Mouse (Mus musculus): Measurements from ENCODE around the gene Kremen2. TPM values are rescaled to one million over a fixed set of nuclear protein-coding genes. Genes with fewer than 3 reads are reported as not detected.
A peak's percentile ranks its signal among the peaks of the same experiment; 100 is the strongest.

Gene Kremen2
- polyA plus RNA-seq, 1 experiment from 2014 or later = 1.0 TPM

DNA sequence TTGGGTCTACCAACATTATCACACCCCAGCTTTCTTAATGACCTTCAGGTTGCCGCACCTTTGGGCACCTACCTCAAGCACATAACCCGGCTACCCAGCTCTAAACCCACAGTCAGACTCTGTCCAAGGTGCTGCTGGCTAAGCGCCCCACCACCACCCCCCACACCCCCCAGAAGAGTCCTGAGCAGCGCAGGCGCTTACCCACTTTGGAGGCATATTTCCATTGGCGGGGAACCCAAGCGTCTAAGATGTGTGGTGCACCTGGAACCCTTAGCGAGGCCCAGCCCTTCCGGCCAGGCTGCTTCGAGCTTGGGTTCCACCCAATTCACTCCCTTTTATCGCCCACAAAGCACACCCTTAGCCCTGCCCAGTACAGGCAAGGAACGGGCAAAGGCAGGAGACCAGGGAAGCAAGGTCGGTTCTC is 5.0 kb downstream of the Kremen2 start, which contains the start of gene Paqr4:
Gene Paqr4 (minus strand): TSS at position 270 of the 424 bp plus-strand sequence.
- peak within 1 kb of the TSS; percentile 80 for H3K9ac ChIP-seq (replicated peaks; ENCODE audit: low read depth, low read length)
- H3K4me3 ChIP-seq (replicated peaks; ENCODE audit: low read length) = peak within 1 kb of the TSS; percentile 82
- peak within 1 kb of the TSS; percentile 96 for H3K4me2 ChIP-seq (ENCODE audit: low read length)
- peaks cover 47% of the 10 kb centered on the region for H3K27me3 ChIP-seq (replicated peaks; ENCODE audit: control insufficient read depth, insufficient read depth, low read length)
- 10% methylated on average over 13 of the region's 13 CpGs for WGBS
- peaks cover 6% of the 10 kb centered on the region; the same call in 1 of the 2 replicates for H3K36me3 ChIP-seq (ENCODE audit: control insufficient read depth, insufficient read depth)
- peaks cover 40% of the 10 kb centered on the region for H3K4me1 ChIP-seq (replicated peaks; ENCODE audit: control insufficient read depth, insufficient read depth, low read length)
- H3K27ac ChIP-seq (ENCODE audit: low read length) = peak within 1 kb of the TSS; percentile 48
- H3K9me3 ChIP-seq (ENCODE audit: control insufficient read depth, low read length) = no peaks in the 10 kb centered on the region
- ATAC-seq = peak; percentile 11

DNA sequence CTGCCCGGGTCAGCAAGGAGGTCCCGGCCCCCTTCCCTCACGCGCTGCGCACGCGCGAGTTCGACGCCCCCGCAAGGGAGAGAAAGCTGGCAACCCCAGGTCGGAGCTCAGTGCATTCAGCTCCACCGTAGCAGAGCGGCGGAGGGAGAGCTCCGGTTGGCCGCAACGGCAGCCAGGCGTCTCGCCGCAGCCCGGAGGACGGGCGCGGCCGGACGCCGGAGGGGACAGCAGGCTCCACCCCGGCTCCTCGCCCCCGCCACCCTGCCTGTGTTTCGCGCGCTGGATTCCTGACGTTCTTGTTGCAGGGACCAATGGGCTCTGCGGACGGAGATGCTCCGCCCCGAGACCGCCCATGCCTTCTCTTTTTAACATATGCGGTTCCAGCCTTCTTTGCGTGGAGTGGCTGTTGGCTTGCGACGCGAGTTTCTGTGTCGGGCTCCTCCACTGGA is 5.5 kb downstream of the Kremen2 start:
- peaks cover 37% of the 10 kb centered on the region for H3K4me1 ChIP-seq (replicated peaks; ENCODE audit: control insufficient read depth, insufficient read depth, low read length)
- H3K4me2 ChIP-seq (ENCODE audit: low read length) = peak overlapping the region; percentile 96
- H3K27ac ChIP-seq (ENCODE audit: low read length) = peak overlapping the region; percentile 48
- H3K4me3 ChIP-seq (replicated peaks; ENCODE audit: low read length) = peak overlapping the region; percentile 82
- H3K9me3 ChIP-seq (ENCODE audit: control insufficient read depth, low read length) = no peaks in the 10 kb centered on the region
- peak; percentile 93 for ATAC-seq
- peaks cover 6% of the 10 kb centered on the region; the same call in 1 of the 2 replicates for H3K36me3 ChIP-seq (ENCODE audit: control insufficient read depth, insufficient read depth)
- WGBS = 0% methylated on average over 46 of the region's 46 CpGs
- H3K27me3 ChIP-seq (replicated peaks; ENCODE audit: control insufficient read depth, insufficient read depth, low read length) = peaks cover 45% of the 10 kb centered on the region
- peak overlapping the region; percentile 80 for H3K9ac ChIP-seq (replicated peaks; ENCODE audit: low read depth, low read length)

DNA sequence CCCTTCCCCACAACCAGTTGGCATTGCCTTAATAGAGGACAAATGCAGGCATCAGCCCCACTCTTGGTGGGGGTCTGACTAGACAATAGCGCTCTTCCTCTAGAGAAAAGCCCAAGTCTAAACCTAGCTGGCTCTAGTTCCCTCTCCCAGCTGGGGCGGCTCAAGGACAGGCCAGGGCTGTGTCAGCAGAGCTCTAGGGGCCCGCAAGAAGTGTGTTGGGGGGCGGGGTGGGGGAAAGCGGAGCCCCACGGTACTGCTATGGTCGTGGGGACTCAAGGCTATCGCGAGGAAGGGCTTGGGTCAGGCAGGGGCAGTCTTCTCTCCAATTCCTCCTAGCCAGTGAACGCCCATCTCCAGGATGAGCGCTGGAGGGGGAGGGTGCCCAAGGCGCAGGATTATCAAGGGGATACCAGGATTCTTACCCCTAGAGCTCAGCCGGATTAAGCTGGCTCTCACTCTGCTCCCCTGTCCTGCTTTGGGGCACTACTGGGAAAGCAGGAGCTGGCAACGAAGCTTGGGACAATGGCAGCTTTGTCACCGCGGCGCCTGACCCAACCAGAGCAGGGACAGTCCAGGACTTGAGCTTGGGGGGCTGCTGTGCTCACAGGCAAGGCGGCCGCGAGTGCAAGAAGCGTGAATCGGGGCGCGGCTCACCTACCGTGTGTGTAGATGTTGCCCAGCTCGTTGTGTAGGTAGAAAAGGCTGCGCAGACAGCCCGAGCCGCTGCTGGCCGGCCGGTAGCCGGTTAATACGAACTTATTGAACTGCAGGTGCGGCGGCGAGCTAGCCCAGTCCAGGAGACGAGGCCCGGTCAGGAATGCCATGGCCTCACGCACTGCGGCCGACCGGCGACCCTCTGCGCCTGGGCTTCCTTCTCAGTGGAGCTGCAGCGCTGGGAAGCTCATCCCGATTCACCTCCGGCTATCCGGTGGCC is 6.2 kb downstream of the Kremen2 start:
- Histone ChIP-seq H3K4me1 (replicated peaks; ENCODE audit: control insufficient read depth, insufficient read depth, low read length) (peaks cover 33% of the 10 kb centered on the region), H3K36me3 (ENCODE audit: control insufficient read depth, insufficient read depth) (peaks cover 6% of the 10 kb centered on the region; the same call in 1 of the 2 replicates), H3K27me3 (replicated peaks; ENCODE audit: control insufficient read depth, insufficient read depth, low read length) (peaks cover 38% of the 10 kb centered on the region), H3K9ac (replicated peaks; ENCODE audit: low read depth, low read length) (peak overlapping the region; percentile 80), H3K27ac (ENCODE audit: low read length) (peak overlapping the region; percentile 48), H3K4me2 (ENCODE audit: low read length) (peak overlapping the region; percentile 96), H3K4me3 (replicated peaks; ENCODE audit: low read length) (peak overlapping the region; percentile 82), H3K9me3 (ENCODE audit: control insufficient read depth, low read length) (no peaks in the 10 kb centered on the region)
- ATAC-seq = peak; percentile 32
- under 1% methylated on average over 48 of the region's 48 CpGs for WGBS

DNA sequence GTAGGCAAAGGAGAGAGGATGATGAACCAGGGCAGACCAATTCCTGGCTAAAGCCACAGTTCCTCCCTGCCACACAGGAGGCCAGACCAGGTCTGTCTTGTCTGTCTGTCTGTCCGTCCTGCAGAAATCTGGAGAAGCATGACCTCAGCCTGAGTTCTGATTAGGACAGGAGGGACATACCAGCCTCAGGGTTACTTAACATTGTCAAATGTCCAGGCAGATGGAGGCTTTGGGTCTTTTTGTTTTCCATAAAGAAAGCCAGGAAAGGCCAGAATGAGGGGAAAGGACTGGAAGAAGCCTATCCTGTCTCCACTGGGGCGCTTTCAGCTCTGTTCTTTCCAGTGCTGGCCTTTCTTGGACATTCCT is 6.8 kb downstream of the Kremen2 start:
- WGBS = 24% methylated on average over 2 of the region's 2 CpGs
- Histone ChIP-seq H3K9ac (replicated peaks; ENCODE audit: low read depth, low read length) (peak overlapping the region; percentile 80; the same call in 1 of the 2 replicates), H3K36me3 (ENCODE audit: control insufficient read depth, insufficient read depth) (peaks cover 6% of the 10 kb centered on the region; the same call in 1 of the 2 replicates), H3K4me2 (ENCODE audit: low read length) (peak overlapping the region; percentile 96), H3K27me3 (replicated peaks; ENCODE audit: control insufficient read depth, insufficient read depth, low read length) (peaks cover 34% of the 10 kb centered on the region), H3K4me3 (replicated peaks; ENCODE audit: low read length) (peak overlapping the region; percentile 82), H3K9me3 (ENCODE audit: control insufficient read depth, low read length) (no peaks in the 10 kb centered on the region), H3K27ac (ENCODE audit: low read length) (no peak overlapping the region), H3K4me1 (replicated peaks; ENCODE audit: control insufficient read depth, insufficient read depth, low read length) (peaks cover 33% of the 10 kb centered on the region)
- ATAC-seq = no peak

DNA sequence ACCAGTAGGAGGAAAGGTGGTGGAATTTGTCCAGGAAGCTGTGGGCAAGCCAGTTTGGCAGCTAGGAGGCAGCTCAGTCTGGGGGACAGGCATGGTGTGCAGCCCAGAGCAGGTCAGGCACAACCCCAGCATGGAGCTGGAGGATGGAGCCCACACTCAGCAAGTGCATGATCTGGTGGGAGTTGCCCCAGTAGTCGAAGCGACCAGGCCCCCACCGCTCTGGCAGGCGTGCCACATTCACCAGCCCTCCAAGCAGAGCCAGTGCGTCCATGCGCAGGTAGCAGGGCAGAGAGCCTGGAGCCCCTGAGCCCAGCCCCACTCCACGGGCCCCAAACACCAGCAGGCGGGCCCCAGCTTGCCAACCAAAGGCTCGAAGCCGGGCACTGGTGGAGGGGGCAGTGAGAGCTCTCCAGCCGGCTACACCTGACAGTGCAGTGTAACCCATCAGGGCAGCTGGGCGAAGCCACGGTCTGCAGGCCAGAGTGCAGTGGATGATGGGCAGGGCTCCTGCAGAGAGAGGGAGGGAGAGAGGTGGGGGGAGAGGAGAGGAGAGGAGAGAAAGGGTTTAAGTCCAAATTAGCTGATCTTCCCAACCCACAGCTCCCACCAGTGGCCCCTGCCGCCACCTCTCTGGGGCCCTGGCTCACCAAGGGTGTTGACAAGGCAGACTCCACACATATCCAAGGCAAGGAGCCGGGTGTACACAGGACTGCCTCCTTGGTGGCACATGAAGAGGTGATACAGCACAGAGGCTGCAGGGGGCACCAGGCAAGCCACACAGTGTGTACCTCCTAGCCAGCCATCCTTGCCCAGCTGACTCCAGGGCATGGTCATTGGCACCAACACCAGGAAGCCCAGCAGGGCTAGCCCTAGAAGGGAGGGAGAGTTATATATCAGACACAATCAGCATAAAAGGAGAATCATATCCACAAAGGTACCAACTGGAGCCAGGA is 7.9 kb downstream of the Kremen2 start:
- no peak overlapping the region for H3K4me3 ChIP-seq (replicated peaks; ENCODE audit: low read length)
- WGBS = 58% methylated on average over 15 of the region's 15 CpGs

DNA sequence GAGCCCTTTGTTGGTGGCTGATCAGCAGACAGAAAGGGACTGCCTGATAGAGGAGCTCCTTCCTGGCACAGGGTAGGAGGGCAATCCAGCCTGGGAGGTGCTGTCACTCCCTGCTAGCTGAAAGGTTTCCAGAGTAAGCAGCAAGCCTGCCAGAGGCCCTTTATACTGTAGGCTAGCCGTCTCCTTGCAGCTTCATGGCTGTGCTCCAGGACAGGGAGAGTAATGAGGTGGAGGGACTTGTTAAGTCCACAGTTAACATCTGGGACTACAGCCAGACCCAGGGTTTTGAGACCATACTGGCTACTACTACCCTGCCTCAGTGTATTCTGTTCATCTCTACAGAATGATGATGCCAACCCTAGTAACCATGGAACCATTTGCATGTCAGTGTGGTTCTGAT is 11.3 kb downstream of the Kremen2 start:
- H3K27ac ChIP-seq (ENCODE audit: low read length) = no peak overlapping the region
- no peaks in the 10 kb centered on the region for H3K27me3 ChIP-seq (replicated peaks; ENCODE audit: control insufficient read depth, insufficient read depth, low read length)
- H3K9ac ChIP-seq (replicated peaks; ENCODE audit: low read depth, low read length) = no peak overlapping the region
- peaks cover 18% of the 10 kb centered on the region for H3K4me1 ChIP-seq (replicated peaks; ENCODE audit: control insufficient read depth, insufficient read depth, low read length)
- H3K9me3 ChIP-seq (ENCODE audit: control insufficient read depth, low read length) = no peaks in the 10 kb centered on the region
- ATAC-seq = 0 out of 2 replicates have a peak, but pooled peaks have one; percentile 7
- H3K4me2 ChIP-seq (ENCODE audit: low read length) = no peak overlapping the region
- peaks cover 6% of the 10 kb centered on the region; the same call in 1 of the 2 replicates for H3K36me3 ChIP-seq (ENCODE audit: control insufficient read depth, insufficient read depth)
- H3K4me3 ChIP-seq (replicated peaks; ENCODE audit: low read length) = no peak overlapping the region
- 87% methylated on average over 1 of the region's 1 CpGs for WGBS

More for the DNA sequence above, 7.9 kb downstream of the Kremen2 start:
- Histone ChIP-seq H3K4me1 (replicated peaks; ENCODE audit: control insufficient read depth, insufficient read depth, low read length) (peaks cover 33% of the 10 kb centered on the region), H3K9ac (replicated peaks; ENCODE audit: low read depth, low read length) (no peak overlapping the region), H3K36me3 (ENCODE audit: control insufficient read depth, insufficient read depth) (peaks cover 6% of the 10 kb centered on the region; the same call in 1 of the 2 replicates), H3K27me3 (replicated peaks; ENCODE audit: control insufficient read depth, insufficient read depth, low read length) (peaks cover 23% of the 10 kb centered on the region), H3K27ac (ENCODE audit: low read length) (no peak overlapping the region), H3K9me3 (ENCODE audit: control insufficient read depth, low read length) (no peaks in the 10 kb centered on the region), H3K4me2 (ENCODE audit: low read length) (no peak overlapping the region)
- no peak for ATAC-seq

DNA sequence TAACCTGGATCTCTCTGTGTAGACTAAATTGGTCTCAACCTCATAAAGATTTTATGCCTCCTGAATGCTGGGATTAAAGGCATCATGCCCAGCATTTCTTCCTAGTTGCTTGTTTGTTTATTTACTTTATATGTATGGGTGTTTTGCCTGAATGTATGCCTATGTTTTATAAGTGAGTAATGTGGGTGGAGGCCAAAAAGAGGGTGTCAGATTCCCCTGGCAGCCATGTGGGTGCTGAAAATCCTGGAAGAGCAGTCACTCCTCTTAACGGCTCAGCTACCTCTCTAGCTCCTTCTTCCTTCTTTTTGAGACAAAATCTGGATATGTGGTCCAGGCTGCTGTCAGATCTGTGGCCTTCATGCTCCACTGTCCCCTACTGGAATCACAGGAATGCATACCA is 15.2 kb downstream of the Kremen2 start:
- Histone ChIP-seq H3K4me3 (replicated peaks; ENCODE audit: low read length) (no peak overlapping the region), H3K27ac (ENCODE audit: low read length) (no peak overlapping the region), H3K4me2 (ENCODE audit: low read length) (no peak overlapping the region), H3K27me3 (replicated peaks; ENCODE audit: control insufficient read depth, insufficient read depth, low read length) (no peaks in the 10 kb centered on the region), H3K9me3 (ENCODE audit: control insufficient read depth, low read length) (no peaks in the 10 kb centered on the region), H3K4me1 (replicated peaks; ENCODE audit: control insufficient read depth, insufficient read depth, low read length) (peaks cover 6% of the 10 kb centered on the region; the same call in 1 of the 2 replicates), H3K9ac (replicated peaks; ENCODE audit: low read depth, low read length) (no peak overlapping the region), H3K36me3 (ENCODE audit: control insufficient read depth, insufficient read depth) (no peaks in the 10 kb centered on the region)
- WGBS = 52% methylated on average over 1 of the region's 1 CpGs
- ATAC-seq = no peak

DNA sequence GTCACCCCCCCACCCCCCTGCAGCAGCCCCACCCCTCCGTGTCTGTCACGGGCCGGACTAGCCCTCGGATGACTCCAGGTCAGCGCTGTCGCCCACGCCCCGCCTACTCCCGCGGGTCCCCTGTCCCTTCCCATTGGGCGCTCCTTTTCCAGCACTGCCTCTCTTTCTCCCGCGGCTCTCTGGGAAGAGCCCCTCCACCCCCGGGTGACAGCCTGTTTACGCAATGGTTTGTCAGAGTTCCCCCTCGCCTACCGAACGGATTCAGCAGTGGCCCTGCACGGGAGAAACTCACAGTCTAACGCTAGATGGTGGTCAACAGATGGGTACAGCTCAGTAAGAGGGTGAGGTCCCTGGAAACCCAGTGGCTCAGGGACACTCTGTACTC is 18.9 kb downstream of the Kremen2 start:
- Histone ChIP-seq H3K9me3 (ENCODE audit: control insufficient read depth, low read length) (no peaks in the 10 kb centered on the region), H3K9ac (replicated peaks; ENCODE audit: low read depth, low read length) (peak overlapping the region; percentile 55), H3K4me1 (replicated peaks; ENCODE audit: control insufficient read depth, insufficient read depth, low read length) (peaks cover 6% of the 10 kb centered on the region; the same call in 1 of the 2 replicates), H3K27ac (ENCODE audit: low read length) (peak overlapping the region; percentile 34; the same call in 1 of the 2 replicates), H3K36me3 (ENCODE audit: control insufficient read depth, insufficient read depth) (no peaks in the 10 kb centered on the region), H3K27me3 (replicated peaks; ENCODE audit: control insufficient read depth, insufficient read depth, low read length) (no peaks in the 10 kb centered on the region), H3K4me2 (ENCODE audit: low read length) (peak overlapping the region; percentile 82), H3K4me3 (replicated peaks; ENCODE audit: low read length) (peak overlapping the region; percentile 65)
- WGBS = 1% methylated on average over 20 of the region's 20 CpGs
- ATAC-seq = peak; percentile 78
